Mouse (Mus musculus) spleen, adult 2 months (tissue): Measurements from ENCODE around the gene Atp6v1g3. TPM values are rescaled to one million over a fixed set of nuclear protein-coding genes. Genes with fewer than 3 reads are reported as not detected.

ENCODE experiments used
- DNase-seq, 2 experiments: peaks; one replicate each; pipeline versions ENCODE4 v3.0.0 to v3.0.0-alpha.2; 2012 to 2021; ENCODE audit warnings: low spot score in 2 of 2, low read depth in 1 of 2
- H3K27ac ChIP-seq: fragments of 200-500 bp; 2 replicates; pipeline ENCODE4 v1.5.1; 2012; ENCODE audit warnings: low read length, inconsistent platforms; ENCODE audit not compliant: insufficient read depth
- H3K27me3 ChIP-seq: fragments of 200-500 bp; 2 replicates; pipeline ENCODE4 v1.6.1; 2012; ENCODE audit warnings: mild to moderate bottlenecking, moderate library complexity, low read length, inconsistent platforms; ENCODE audit not compliant: control insufficient read depth, insufficient read depth
- H3K36me3 ChIP-seq: fragments of 200-500 bp; 2 replicates; pipeline ENCODE4 v1.6.1; 2012; ENCODE audit warnings: mild to moderate bottlenecking, low read length, inconsistent platforms; ENCODE audit not compliant: control insufficient read depth, insufficient read depth
- H3K4me1 ChIP-seq: fragments of 200-500 bp; 2 replicates; pipeline ENCODE4 v1.6.1; 2011; ENCODE audit warnings: inconsistent platforms; ENCODE audit not compliant: control insufficient read depth, insufficient read depth, insufficient read length
- H3K4me3 ChIP-seq: fragments of 200-500 bp; 2 replicates; pipeline ENCODE4 v1.5.1; 2011; ENCODE audit warnings: mild to moderate bottlenecking, inconsistent platforms; ENCODE audit not compliant: insufficient read depth, insufficient read length; ENCODE audit errors: extremely low read depth
- CTCF ChIP-seq: fragments of 200-500 bp; IDR thresholded peaks from 2 replicates; pipeline ENCODE4 v1.5.1; 2011; ENCODE audit warnings: mild to moderate bottlenecking, inconsistent platforms; ENCODE audit not compliant: insufficient read depth, insufficient read length, insufficient replicate concordance; ENCODE audit errors: extremely low read depth
- POLR2A ChIP-seq: fragments of 200-500 bp; IDR thresholded peaks from 2 replicates; pipeline ENCODE4 v1.6.1; 2011; ENCODE audit warnings: low read depth, low read length, inconsistent platforms
- WGBS: fragments of 180-500 bp; shearing (Covaris S2); methylation state at CpG from one replicate; pipeline ENCODE4 v1.1.7; 2018; 5-methylcytosine and 5-hydroxymethylcytosine counted together
- polyA plus RNA-seq: library from polyadenylated mRNA; depleted of rRNA; stranded (reverse); fragments of >200 nt; gene quantifications from 2 replicates; pipeline ENCODE4 v1.2.3, GENCODE M21; 2012

Atp6v1g3 gene
- polyA plus RNA-seq, 1 experiment: not detected

DNA sequence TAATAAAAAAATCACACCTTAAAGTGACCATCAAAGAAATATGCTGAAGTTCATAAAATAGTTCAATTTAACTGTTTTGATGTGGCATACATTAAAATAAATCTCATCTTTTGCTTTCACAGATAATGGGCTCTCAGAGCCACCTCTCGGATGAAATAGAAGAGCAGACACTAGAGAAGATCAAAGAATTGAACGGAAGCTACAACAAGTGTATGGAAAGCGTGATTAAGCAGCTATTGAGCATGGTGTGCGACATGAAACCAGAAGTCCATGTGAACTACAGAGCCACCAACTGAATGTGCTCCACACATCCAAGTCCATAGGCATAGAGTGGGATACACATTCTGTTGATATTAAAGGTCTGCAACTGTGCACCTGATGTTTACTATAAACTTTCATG lies 14.1 kb downstream of the Atp6v1g3 start:
- no peak for DNase-seq
- Histone ChIP-seq H3K4me1 (peaks cover 2% of the 10 kb centered on the region; the same call in 1 of the 2 replicates), H3K36me3 (no peaks in the 10 kb centered on the region), H3K4me3 (no peak overlapping the region), H3K27me3 (no peaks in the 10 kb centered on the region), H3K27ac (no peak overlapping the region)
- WGBS: 92% methylated on average over 4 of the region's 4 CpGs
- TF ChIP-seq CTCF: no peak

DNA sequence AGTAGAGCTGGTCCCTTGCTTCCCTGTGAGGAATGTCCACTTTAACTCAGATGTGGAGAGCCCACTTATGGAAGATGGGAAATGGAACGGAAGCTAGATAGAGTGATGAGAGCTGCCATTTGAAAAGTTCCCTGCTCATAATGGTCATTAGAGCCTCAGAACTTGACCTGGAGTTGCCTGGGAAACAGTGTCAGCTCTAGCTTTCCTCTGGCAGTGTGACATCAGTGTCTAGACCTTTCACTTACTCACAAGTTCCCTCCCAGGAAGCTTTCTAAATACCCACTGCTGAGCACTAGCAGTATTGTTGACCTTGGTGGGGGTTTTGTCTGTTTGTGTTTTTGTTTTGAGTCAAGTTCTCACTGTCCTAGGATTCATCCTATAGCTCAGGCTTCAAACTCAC lies 15.2 kb downstream of the Atp6v1g3 start:
- Histone ChIP-seq H3K36me3 (no peaks in the 10 kb centered on the region), H3K4me3 (no peak overlapping the region), H3K27ac (no peak overlapping the region), H3K4me1 (peaks cover 2% of the 10 kb centered on the region; the same call in 1 of the 2 replicates), H3K27me3 (no peaks in the 10 kb centered on the region)
- TF ChIP-seq CTCF: no peak
- no peak for TF ChIP-seq POLR2A
- no peak for DNase-seq
- WGBS: 83% methylated on average over 1 of the region's 1 CpGs

DNA sequence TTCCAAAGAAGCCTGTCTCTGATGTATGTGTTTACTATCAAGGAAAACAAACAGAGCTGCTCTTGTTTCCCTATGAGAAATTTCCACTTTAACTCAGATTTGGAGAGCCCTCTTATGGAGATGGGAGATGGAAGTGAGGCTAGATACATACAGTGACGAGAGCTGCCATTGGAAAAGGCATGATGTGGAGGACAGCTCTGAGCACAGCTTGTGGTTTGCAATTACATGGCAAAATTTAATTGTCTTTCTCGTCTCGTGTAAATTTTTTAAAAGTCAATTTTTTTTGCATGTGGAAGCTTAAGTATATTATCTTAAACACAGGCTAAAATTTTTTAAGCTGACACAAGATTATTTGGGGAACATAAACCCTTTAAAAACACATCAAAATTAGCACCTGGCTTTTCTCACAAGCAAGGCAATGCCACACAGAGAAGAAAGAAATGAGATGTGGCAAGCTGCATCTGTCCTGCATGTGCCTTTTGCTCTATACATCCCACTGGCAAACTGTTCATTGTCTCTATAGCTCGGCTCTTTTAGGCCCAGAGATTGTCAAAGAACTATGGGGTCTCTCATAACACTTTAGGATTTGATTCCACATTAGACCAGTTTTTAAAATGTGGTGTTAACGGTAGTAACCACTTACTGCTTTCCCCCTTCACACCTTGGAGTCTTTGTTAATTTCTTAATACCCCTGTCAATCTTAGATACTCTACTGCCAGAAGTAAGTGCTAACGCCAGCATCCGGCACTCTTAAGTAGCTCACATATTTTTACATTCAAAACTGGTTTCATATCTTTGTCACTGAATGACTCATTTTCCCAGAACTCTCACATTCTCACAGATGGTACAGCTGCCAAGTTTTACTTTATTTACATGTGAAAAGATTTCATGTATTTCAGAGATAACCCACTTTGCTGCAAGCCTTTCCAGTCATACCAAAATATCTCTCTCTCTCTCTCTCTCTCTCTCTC lies 16.2 kb downstream of the Atp6v1g3 start:
- Histone ChIP-seq H3K36me3 (no peaks in the 10 kb centered on the region), H3K27me3 (no peaks in the 10 kb centered on the region), H3K4me1 (peaks cover 2% of the 10 kb centered on the region; the same call in 1 of the 2 replicates), H3K4me3 (no peak overlapping the region), H3K27ac (peak overlapping the region; percentile 23; the same call in 1 of the 2 replicates)
- 66% methylated on average over 7 of the region's 7 CpGs for WGBS
- no peak for DNase-seq
- TF ChIP-seq POLR2A: no peak
- TF ChIP-seq CTCF: no peak

DNA sequence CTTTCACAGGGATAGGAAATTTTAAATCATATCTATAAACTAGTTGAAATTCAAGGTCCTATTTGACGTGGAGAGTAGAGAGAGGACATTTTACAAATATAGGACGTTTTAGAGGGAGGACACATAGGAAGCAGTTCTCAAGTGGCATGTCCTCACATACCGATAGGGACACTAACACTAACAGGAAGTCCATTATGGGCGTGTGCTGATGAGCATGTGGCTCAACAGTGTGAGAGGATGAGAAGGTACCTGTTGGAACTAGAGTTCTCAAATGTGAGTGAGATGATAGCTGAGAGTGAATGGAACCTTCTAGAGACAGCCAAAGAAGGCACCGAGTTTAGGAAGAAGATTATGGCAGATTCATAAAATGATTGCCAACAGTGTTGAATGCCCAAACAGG lies 17.9 kb downstream of the Atp6v1g3 start:
- no peak overlapping the region for H3K4me3 ChIP-seq
- no peak for DNase-seq
- H3K36me3 ChIP-seq: no peaks in the 10 kb centered on the region
- H3K27ac ChIP-seq: no peak overlapping the region
- H3K27me3 ChIP-seq: no peaks in the 10 kb centered on the region
- H3K4me1 ChIP-seq: peaks cover 2% of the 10 kb centered on the region; the same call in 1 of the 2 replicates
- TF ChIP-seq POLR2A (no peak), CTCF (no peak)
- WGBS: 73% methylated on average over 5 of the region's 5 CpGs

DNA sequence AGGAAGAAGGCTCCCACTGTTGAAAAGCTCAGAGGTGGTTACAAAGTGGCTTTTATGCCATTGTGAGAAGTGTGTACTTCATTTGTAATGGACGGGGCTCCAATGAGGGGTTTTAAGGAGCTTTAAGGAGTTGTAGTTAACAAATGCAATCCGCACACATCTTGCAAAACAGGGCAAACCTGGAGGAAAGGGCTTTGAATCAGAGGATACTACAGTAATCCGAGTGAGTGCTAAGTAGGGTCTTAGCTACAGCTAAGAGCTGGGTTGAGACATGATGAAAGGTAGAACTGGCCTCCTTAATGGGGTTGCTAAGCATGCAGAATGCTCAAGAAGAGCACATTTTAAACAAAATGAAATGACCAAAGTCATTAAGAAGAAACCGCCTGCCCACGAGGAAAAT lies 20.9 kb downstream of the Atp6v1g3 start:
- 90% methylated on average over 5 of the region's 5 CpGs for WGBS

DNA sequence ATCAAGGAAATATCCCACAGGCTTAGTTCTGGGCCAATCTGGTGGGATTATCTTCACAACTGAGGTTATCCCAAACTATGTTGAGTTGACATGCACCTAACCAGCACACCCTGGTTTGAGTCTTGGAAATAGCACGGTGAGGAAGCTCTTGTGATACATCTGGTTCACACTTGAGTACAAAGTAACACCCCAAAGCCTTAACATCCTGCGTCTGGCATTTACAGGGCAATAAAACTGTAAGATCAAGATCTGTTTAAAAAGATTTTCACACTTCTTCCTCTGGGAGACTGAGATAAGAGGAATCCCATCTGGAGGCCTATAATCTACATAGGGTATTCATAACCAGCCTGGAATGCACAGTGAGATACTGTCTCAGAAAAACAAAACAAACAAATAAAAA lies 24.6 kb downstream of the Atp6v1g3 start:
- no peaks in the 10 kb centered on the region for H3K27me3 ChIP-seq
- no peak overlapping the region for H3K4me3 ChIP-seq
- peaks cover 18% of the 10 kb centered on the region for H3K4me1 ChIP-seq
- TF ChIP-seq CTCF (no peak), POLR2A (no peak)
- 61% methylated on average over 2 of the region's 2 CpGs for WGBS
- H3K27ac ChIP-seq: peak overlapping the region; percentile 40; the same call in 1 of the 2 replicates
- H3K36me3 ChIP-seq: no peaks in the 10 kb centered on the region
- no peak for DNase-seq

More for the DNA sequence above, 20.9 kb downstream of the Atp6v1g3 start:
- TF ChIP-seq CTCF (no peak), POLR2A (no peak)
- H3K36me3 ChIP-seq: no peaks in the 10 kb centered on the region
- no peak overlapping the region for H3K4me3 ChIP-seq
- peaks cover 8% of the 10 kb centered on the region for H3K4me1 ChIP-seq
- no peak for DNase-seq
- no peak overlapping the region for H3K27ac ChIP-seq
- H3K27me3 ChIP-seq: no peaks in the 10 kb centered on the region

DNA sequence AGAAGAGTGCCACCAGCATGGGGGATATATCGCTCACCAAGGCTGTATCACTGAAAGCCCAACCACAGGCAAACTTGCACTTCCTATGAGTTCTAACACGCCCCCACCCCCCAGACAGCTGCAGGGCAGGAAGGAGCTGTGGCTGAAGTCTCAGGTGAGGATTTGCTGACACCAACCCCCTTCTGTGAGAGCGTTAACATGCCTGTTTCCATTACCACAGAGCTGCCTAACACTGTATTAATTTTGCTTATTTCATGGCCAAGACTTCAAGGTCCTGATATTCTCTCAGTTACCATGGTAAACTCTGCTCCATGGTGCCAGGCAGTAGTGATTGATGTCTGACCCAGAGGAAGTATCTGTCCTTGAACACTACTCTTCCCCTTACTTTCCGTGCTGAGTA lies 26.0 kb downstream of the Atp6v1g3 start:
- Histone ChIP-seq H3K27me3 (no peaks in the 10 kb centered on the region), H3K4me1 (peaks cover 28% of the 10 kb centered on the region), H3K27ac (peak overlapping the region; percentile 77), H3K4me3 (no peak overlapping the region), H3K36me3 (no peaks in the 10 kb centered on the region)
- DNase-seq: peak; percentile 60 to 67
- TF ChIP-seq CTCF (no peak), POLR2A (no peak)
- 9% methylated on average over 4 of the region's 4 CpGs for WGBS
